Mouse (Mus musculus) liver, embryonic 11.5 days (tissue): Measurements from ENCODE around the gene Rere. TPM values are rescaled to one million over a fixed set of nuclear protein-coding genes. Genes with fewer than 3 reads are reported as not detected.

Experiments
- ATAC-seq: fragments of 200-750 bp; cut with Nextera tagmentation; replicated peaks from 2 replicates; pipeline ENCODE4 v1.8.0; 2017; ENCODE audit warnings: moderate number of reproducible peaks, mild to moderate bottlenecking, moderate TSS enrichment, moderate library complexity; ENCODE audit not compliant: low FRiP score
- DNase-seq: peaks from one replicate; pipeline ENCODE4 v3.0.0-alpha.2; 2017; ENCODE audit warnings: low spot score
- H3K27ac ChIP-seq: fragments of 300-500 bp; sonication (generic); 2 replicates; pipeline ENCODE4 v1.5.1; 2014; ENCODE audit warnings: mild to moderate bottlenecking, low read depth, low read length, control low read depth
- H3K27me3 ChIP-seq: fragments of 300-500 bp; sonication (generic); replicated peaks from 2 replicates; pipeline ENCODE4 v1.6.1; 2014; ENCODE audit warnings: low read length, mixed read lengths; ENCODE audit not compliant: control insufficient read depth, insufficient read depth
- H3K36me3 ChIP-seq: fragments of 300-500 bp; sonication (generic); 2 replicates; pipeline ENCODE4 v1.6.1; 2014; ENCODE audit warnings: mild to moderate bottlenecking, low read length, moderate library complexity, mixed read lengths; ENCODE audit not compliant: control insufficient read depth, insufficient read depth
- H3K4me1 ChIP-seq: fragments of 300-500 bp; sonication (generic); replicated peaks from 2 replicates; pipeline ENCODE4 v1.6.1; 2014; ENCODE audit warnings: low read length, mixed read lengths; ENCODE audit not compliant: control insufficient read depth, insufficient read depth
- H3K4me2 ChIP-seq: fragments of 300-500 bp; sonication (generic); 2 replicates; pipeline ENCODE4 v1.6.1; 2014; ENCODE audit warnings: mild to moderate bottlenecking, control low read depth, moderate library complexity
- H3K4me3 ChIP-seq: fragments of 300-500 bp; sonication (generic); 2 replicates; pipeline ENCODE4 v1.5.1; 2014; ENCODE audit warnings: low read depth, low read length, control low read depth
- H3K9ac ChIP-seq: fragments of 300-500 bp; sonication (generic); 2 replicates; pipeline ENCODE4 v1.6.1; 2014; ENCODE audit warnings: low read depth, low read length, control low read depth
- H3K9me3 ChIP-seq: fragments of 300-500 bp; sonication (generic); 2 replicates; pipeline ENCODE4 v1.6.1; 2016; ENCODE audit warnings: low read length, inconsistent platforms, mixed read lengths; ENCODE audit not compliant: control insufficient read depth
- WGBS: fragments of 180-500 bp; shearing (Covaris S2); extraction: QIAGEN DNeasy Blood & Tissue Kit; methylation state at CpG from one replicate; pipeline ENCODE4 v1.1.7; 2014; 5-methylcytosine and 5-hydroxymethylcytosine counted together
- polyA plus RNA-seq: library from polyadenylated mRNA; unstranded; fragments of >200 nt; fragmentation: Nextera tagmentation; extraction: Ambion mirVana; gene quantifications from 2 replicates; pipeline ENCODE4 v1.2.1, GENCODE M21; 2014

Gene Rere
- polyA plus RNA-seq, 1 experiment from 2014 or later: 23.3 TPM

DNA sequence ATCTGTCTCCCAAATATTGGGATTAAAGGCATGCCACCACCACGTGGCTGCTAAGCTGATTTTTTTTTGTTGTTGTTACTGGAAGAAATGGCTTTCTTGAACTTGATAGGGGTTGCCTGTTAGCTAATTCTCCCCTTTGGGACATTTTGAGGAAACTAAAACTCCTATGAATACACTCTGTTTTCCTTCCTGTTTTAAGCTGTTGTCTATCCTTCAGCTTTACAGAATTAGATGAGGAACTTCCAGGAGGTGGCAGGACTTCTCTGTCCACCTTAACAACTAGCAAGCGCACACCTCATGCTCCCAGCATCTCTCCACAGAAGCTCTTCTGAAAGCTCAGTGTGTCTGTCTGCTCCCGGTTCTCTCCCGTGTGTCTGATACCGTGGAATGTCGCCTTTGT, 157.2 kb downstream of the Rere start:
- peaks cover 7% of the 10 kb centered on the region; the same call in 1 of the 2 replicates for H3K4me1 ChIP-seq
- no peak overlapping the region for H3K4me2 ChIP-seq
- no peaks in the 10 kb centered on the region for H3K9me3 ChIP-seq
- H3K9ac ChIP-seq: no peak overlapping the region
- H3K27me3 ChIP-seq: no peaks in the 10 kb centered on the region
- ATAC-seq (no peak), DNase-seq (no peak)
- 85% methylated on average over 6 of the region's 6 CpGs for WGBS
- H3K27ac ChIP-seq: no peak overlapping the region
- H3K36me3 ChIP-seq: no peaks in the 10 kb centered on the region
- H3K4me3 ChIP-seq: no peak overlapping the region

DNA sequence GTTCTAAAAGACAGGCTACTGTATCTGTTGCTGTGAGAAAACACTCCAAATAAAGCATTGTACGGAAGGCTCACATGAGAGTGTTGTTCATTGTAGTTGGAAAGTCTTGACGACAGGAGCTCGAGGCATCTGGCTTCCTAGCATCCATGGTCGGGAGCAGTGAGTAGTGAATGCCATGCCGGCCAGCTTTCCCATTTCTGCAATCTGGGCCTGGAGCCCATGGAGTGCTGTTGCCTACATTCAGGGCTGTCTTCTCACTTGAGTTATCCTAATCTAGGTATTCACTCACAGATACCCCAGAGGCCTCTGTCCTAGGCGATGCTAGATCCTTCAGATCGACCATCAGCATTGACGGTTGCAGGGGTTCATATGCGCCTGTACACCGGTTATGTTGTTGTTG, 160.5 kb downstream of the Rere start:
- Histone ChIP-seq H3K9ac (no peak overlapping the region), H3K27ac (no peak overlapping the region), H3K4me2 (no peak overlapping the region), H3K9me3 (no peaks in the 10 kb centered on the region), H3K4me3 (no peak overlapping the region), H3K27me3 (no peaks in the 10 kb centered on the region), H3K4me1 (peaks cover 13% of the 10 kb centered on the region), H3K36me3 (no peaks in the 10 kb centered on the region)
- no peak for DNase-seq
- WGBS: 89% methylated on average over 10 of the region's 10 CpGs
- no peak for ATAC-seq

DNA sequence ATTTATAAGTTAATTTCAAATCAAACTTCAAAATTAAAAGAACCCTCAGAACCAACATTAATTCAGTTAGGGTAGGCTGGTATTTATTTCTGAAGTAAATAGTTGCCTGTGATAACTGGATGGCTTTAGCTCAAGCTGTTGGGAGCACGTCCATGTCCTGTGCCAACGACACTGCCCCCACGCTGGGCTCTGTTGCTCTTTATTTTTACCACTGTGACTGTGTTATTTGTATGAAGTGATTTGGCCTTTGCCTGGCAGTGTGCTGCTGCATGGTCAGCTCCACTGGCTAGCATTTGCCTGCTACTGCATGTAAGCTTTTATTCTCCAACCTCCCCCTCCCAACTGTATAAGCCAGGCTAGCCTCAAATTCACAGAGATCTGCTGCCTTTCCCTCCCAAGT, 162.6 kb downstream of the Rere start:
- ATAC-seq: no peak
- peaks cover 26% of the 10 kb centered on the region for H3K4me1 ChIP-seq

DNA sequence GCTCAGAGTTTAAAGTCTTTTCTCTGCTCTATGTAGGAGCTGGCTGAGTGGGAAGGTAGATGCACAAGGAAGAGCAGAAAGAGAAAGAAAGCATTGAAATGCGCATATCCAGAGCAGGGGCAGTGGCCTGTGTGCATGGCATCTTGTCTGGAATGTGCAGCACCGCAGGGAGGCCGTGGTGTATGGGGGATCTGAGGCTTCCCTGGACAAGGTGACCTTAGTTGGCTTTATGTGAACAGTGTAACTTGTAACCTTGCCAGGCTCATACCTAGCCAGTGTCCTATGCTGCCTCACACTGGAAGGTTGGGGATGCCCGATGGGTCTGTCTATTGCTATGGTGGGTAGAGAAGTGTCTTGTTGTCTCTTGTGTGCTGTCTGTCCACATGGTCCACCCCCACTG, 165.2 kb downstream of the Rere start:
- 89% methylated on average over 4 of the region's 4 CpGs for WGBS

More for the DNA sequence above, 162.6 kb downstream of the Rere start:
- no peak overlapping the region for H3K9ac ChIP-seq
- H3K4me3 ChIP-seq: no peak overlapping the region
- H3K4me2 ChIP-seq: no peak overlapping the region
- 90% methylated on average over 3 of the region's 3 CpGs for WGBS
- H3K27ac ChIP-seq: no peak overlapping the region
- H3K9me3 ChIP-seq: no peaks in the 10 kb centered on the region
- no peaks in the 10 kb centered on the region for H3K27me3 ChIP-seq
- DNase-seq: no peak
- no peaks in the 10 kb centered on the region for H3K36me3 ChIP-seq

DNA sequence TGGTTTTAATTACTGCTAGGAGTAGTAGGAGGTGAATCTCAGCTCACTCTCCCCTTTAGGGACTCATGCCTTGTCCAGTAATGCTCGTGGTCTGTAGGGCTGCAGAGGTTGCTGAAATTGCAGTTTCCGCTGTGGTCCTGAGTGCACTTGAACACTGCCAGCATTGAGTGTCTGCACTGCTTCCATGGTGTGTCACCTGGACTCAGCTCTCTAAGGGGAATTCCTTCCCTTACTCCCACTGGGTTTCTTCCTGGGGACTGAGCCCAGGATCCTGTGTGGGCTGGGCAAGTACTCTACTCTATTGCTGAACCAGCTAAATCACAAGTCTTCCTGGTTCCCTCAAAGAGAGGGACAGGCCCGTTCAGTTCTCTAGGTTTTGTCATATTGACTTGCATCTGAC, 166.1 kb downstream of the Rere start:
- ATAC-seq (no peak), DNase-seq (no peak)
- Histone ChIP-seq H3K4me3 (no peak overlapping the region), H3K4me1 (peaks cover 46% of the 10 kb centered on the region), H3K9me3 (no peaks in the 10 kb centered on the region), H3K27ac (no peak overlapping the region), H3K9ac (no peak overlapping the region), H3K27me3 (no peaks in the 10 kb centered on the region), H3K4me2 (no peak overlapping the region), H3K36me3 (no peaks in the 10 kb centered on the region)
- 74% methylated on average over 3 of the region's 3 CpGs for WGBS

More for the DNA sequence above, 165.2 kb downstream of the Rere start:
- H3K9me3 ChIP-seq: no peaks in the 10 kb centered on the region
- no peak for ATAC-seq
- no peak overlapping the region for H3K9ac ChIP-seq
- no peaks in the 10 kb centered on the region for H3K36me3 ChIP-seq
- peaks cover 40% of the 10 kb centered on the region for H3K4me1 ChIP-seq
- no peak overlapping the region for H3K4me2 ChIP-seq
- DNase-seq: no peak
- H3K27ac ChIP-seq: no peak overlapping the region
- H3K4me3 ChIP-seq: no peak overlapping the region
- no peaks in the 10 kb centered on the region for H3K27me3 ChIP-seq

DNA sequence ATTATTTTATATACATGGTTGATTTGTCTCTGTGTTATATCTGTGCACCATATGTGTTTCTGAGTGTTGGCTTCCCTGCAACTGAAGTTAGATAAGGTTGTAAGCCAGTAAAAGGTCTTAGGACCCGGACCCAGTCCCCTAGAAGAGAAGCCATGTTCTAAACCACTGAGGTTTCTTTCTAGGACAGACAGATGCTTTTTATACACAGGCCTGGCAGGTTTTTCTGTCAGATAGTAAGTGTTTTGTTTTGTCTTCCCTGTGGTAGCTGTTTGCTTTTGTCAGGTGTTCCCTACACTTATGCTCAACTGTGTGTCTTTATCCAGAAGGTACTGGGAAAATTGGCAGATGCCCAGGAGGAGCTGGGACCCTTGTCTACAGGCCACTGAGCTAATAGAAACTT, 167.0 kb downstream of the Rere start:
- Histone ChIP-seq H3K27me3 (no peaks in the 10 kb centered on the region), H3K27ac (no peak overlapping the region; the same call in 1 of the 2 replicates), H3K4me2 (no peak overlapping the region), H3K9ac (no peak overlapping the region), H3K36me3 (no peaks in the 10 kb centered on the region), H3K9me3 (no peaks in the 10 kb centered on the region), H3K4me1 (peaks cover 46% of the 10 kb centered on the region), H3K4me3 (no peak overlapping the region)
- ATAC-seq (no peak), DNase-seq (no peak)
- WGBS: 30% methylated on average over 1 of the region's 1 CpGs

DNA sequence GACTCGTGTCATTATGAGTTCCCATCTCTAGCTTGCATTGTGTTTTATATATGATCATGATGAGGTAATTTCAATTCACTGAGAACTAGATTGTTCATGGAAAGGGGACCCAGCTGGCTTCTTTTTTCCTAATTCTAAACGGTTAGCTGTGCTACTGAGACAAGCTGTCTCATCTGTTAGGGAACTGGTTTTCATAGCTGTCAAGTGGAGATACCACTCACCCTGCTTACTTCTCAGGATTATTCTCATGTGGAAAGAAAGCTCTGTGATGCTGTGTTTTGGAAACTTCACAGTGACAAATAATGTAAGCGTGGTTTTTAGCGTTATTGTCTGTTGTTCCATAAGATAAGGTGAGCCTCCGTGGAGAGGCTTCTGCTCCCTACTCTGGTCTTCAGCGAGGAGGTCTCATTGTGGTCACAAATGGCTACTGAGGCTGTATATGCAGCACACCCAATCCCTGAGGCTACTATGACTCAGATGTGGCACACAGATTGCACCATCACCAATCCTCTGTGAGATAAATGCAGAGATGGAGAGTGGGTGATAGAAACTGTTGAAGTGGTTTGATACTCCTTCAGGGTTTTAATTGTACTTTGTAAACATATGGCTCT, 168.7 kb downstream of the Rere start:
- H3K27ac ChIP-seq: 0 out of 2 replicates have a peak overlapping the region, but pooled peaks have one; percentile 23
- H3K36me3 ChIP-seq: no peaks in the 10 kb centered on the region
- ATAC-seq: no peak
- H3K9me3 ChIP-seq: no peaks in the 10 kb centered on the region
- no peaks in the 10 kb centered on the region for H3K27me3 ChIP-seq
- DNase-seq: no peak
- peaks cover 59% of the 10 kb centered on the region for H3K4me1 ChIP-seq
- no peak overlapping the region for H3K4me3 ChIP-seq
- H3K9ac ChIP-seq: no peak overlapping the region
- H3K4me2 ChIP-seq: no peak overlapping the region
- WGBS: 35% methylated on average over 6 of the region's 6 CpGs

DNA sequence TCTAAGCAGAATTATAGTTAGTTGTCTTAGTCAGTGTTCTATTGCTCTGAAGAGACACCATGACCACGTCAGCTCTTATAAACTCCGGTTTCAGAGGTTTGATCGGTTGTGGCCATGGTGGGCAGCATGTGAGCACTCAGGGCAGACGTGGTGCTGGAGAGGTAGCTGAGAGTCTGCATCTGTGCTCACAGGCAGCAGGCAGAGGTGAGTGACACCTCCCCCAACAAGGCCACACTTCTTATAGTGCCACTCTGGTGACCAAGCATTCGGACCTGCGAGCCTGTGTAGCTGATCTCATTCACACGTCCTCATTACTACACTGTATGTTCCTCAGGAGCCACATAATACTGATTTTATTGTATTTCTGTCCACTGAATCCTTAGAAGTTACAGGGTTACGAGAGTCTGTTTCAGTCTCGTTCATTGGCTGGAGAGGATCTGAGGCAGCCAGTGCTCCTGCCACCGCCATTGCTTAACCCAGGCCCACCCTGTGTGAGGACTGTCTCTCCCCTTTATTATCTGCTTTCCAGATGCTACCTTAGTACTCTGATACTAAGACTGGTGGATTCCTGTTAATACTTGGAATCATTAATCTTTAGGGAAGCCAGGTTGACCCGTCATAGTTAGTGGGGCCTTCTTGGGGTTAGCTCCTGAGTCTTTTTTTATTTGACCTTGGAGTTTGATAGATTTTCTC, 170.9 kb downstream of the Rere start:
- ATAC-seq (peak; percentile 57; the same call in 1 of the 2 replicates), DNase-seq (no peak)
- Histone ChIP-seq H3K9ac (no peak overlapping the region), H3K27ac (no peak overlapping the region), H3K4me2 (no peak overlapping the region), H3K27me3 (no peaks in the 10 kb centered on the region), H3K9me3 (no peaks in the 10 kb centered on the region), H3K36me3 (no peaks in the 10 kb centered on the region), H3K4me3 (no peak overlapping the region), H3K4me1 (peaks cover 60% of the 10 kb centered on the region)
- WGBS: 70% methylated on average over 11 of the region's 11 CpGs
